ENCODE assay signal across 8 mouse cellular contexts in the genomic region with DNA sequence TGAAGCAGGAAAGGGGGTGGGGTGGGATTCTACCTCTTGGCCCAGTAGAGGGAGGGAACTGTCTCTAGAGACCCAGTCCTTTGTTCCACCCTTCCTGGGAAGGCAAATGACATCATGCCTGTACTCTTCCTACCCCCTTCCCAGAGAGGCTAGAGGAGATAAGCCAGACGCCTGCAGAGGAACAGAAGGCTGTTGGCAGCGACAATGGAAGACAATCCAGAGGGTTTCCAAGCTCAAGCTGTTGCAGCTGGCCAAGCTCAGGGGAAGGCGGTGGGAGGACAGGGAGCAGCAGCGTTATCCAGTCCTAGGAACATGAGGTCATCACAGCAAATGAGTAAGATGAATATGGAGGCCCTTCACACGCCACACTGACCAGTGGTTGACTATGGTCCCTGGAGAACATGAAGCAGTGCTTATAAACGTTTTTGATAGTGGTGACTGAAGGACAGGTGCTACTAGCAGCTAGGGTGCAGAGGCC.
DNase-seq lines count a peak whose midpoint lies in the region; ATAC-seq and TF ChIP-seq lines count a peak whose summit lies in the region.

No protein-coding gene starts in this region.

- peaks cover 20% of the 10 kb centered on the region for H3K36me3 ChIP-seq in forebrain, embryonic 10.5 days (replicated peaks)
- no peaks in the 10 kb centered on the region; the same call in 1 of the 2 replicates for H3K36me3 ChIP-seq in forebrain, embryonic 12.5 days (replicated peaks)
- H3K36me3 ChIP-seq in intestine, postnatal 0 days (ENCODE audit: control insufficient read depth, insufficient read depth) = peaks cover 26% of the 10 kb centered on the region; the same call in 1 of the 2 replicates
- no peaks in the 10 kb centered on the region for H3K36me3 ChIP-seq in midbrain, embryonic 15.5 days (replicated peaks)

- DNase-seq in forebrain, embryonic 10.5 days (ENCODE audit: extremely low spot score, low spot score) = no peak
- DNase-seq in embryo, embryonic 10 days (ENCODE audit: low spot score) = peak; percentile 49
- DNase-seq in left cerebral cortex, postnatal 4 days = peak; percentile 85
- DNase-seq in urinary bladder, postnatal 14 days (ENCODE audit: low spot score) = peak; percentile 77

- H3K4me2 ChIP-seq in forebrain, embryonic 12.5 days = no peak overlapping the region
- H3K4me2 ChIP-seq in intestine, postnatal 0 days (replicated peaks; ENCODE audit: low read depth) = no peak overlapping the region
- no peak overlapping the region for H3K4me2 ChIP-seq in midbrain, embryonic 15.5 days

- no peak for ATAC-seq in forebrain, embryonic 12.5 days (ENCODE audit: low FRiP score)
- 0 out of 2 replicates have a peak, but pooled peaks have one; percentile 8 for ATAC-seq in granulocyte monocyte progenitor cell, adult 5-6 weeks (replicated peaks; ENCODE audit: poor library complexity, severe bottlenecking)
- ATAC-seq in intestine, postnatal 0 days = peak; percentile 55
- peak; percentile 68 for ATAC-seq in midbrain, embryonic 15.5 days (replicated peaks)

- WGBS in forebrain, embryonic 10.5 days = 44% methylated on average over 6 of the region's 6 CpGs
- 36% methylated on average over 6 of the region's 6 CpGs for WGBS in forebrain, embryonic 12.5 days
- 15% methylated on average over 6 of the region's 6 CpGs for WGBS in intestine, postnatal 0 days
- WGBS in midbrain, embryonic 15.5 days = 22% methylated on average over 6 of the region's 6 CpGs

- no peaks in the 10 kb centered on the region for H3K9me3 ChIP-seq in forebrain, embryonic 10.5 days
- H3K9me3 ChIP-seq in forebrain, embryonic 12.5 days = no peaks in the 10 kb centered on the region
- H3K9me3 ChIP-seq in intestine, postnatal 0 days (ENCODE audit: control insufficient read depth) = no peaks in the 10 kb centered on the region
- H3K9me3 ChIP-seq in midbrain, embryonic 15.5 days = no peaks in the 10 kb centered on the region

- peaks cover 25% of the 10 kb centered on the region for H3K4me1 ChIP-seq in forebrain, embryonic 10.5 days
- peaks cover 14% of the 10 kb centered on the region for H3K4me1 ChIP-seq in forebrain, embryonic 12.5 days
- H3K4me1 ChIP-seq in intestine, postnatal 0 days (replicated peaks; ENCODE audit: control insufficient read depth, insufficient read depth, low read length) = peaks cover 31% of the 10 kb centered on the region
- peaks cover 16% of the 10 kb centered on the region for H3K4me1 ChIP-seq in midbrain, embryonic 15.5 days

- H3K4me3 ChIP-seq in forebrain, embryonic 10.5 days = no peak overlapping the region
- H3K4me3 ChIP-seq in forebrain, embryonic 12.5 days (replicated peaks) = no peak overlapping the region
- H3K4me3 ChIP-seq in intestine, postnatal 0 days (ENCODE audit: low read depth, low read length) = no peak overlapping the region
- no peak overlapping the region for H3K4me3 ChIP-seq in midbrain, embryonic 15.5 days

- TF ChIP-seq CTCF in intestine, postnatal 0 days (IDR thresholded peaks at IDR 0.05; ENCODE audit: low read depth) = no peak

- no peaks in the 10 kb centered on the region for H3K27me3 ChIP-seq in forebrain, embryonic 10.5 days (ENCODE audit: poor library complexity, severe bottlenecking)
- no peaks in the 10 kb centered on the region for H3K27me3 ChIP-seq in forebrain, embryonic 12.5 days
- no peaks in the 10 kb centered on the region for H3K27me3 ChIP-seq in intestine, postnatal 0 days (replicated peaks; ENCODE audit: control insufficient read depth, insufficient read depth, low read length)
- H3K27me3 ChIP-seq in midbrain, embryonic 15.5 days (replicated peaks) = no peaks in the 10 kb centered on the region

- H3K9ac ChIP-seq in forebrain, embryonic 12.5 days = no peak overlapping the region
- H3K9ac ChIP-seq in intestine, postnatal 0 days (ENCODE audit: low read depth, low read length) = no peak overlapping the region
- H3K9ac ChIP-seq in midbrain, embryonic 15.5 days = no peak overlapping the region

- peak overlapping the region; percentile 68 for H3K27ac ChIP-seq in forebrain, embryonic 10.5 days
- no peak overlapping the region for H3K27ac ChIP-seq in forebrain, embryonic 12.5 days
- H3K27ac ChIP-seq in intestine, postnatal 0 days (ENCODE audit: low read depth, low read length) = peak overlapping the region; percentile 54
- no peak overlapping the region for H3K27ac ChIP-seq in midbrain, embryonic 15.5 days

- intact Hi-C loops in left cerebral cortex, postnatal 4 days (cut with DNase I) = no loop called here

Comparison
In these comparisons a context has a peak if more than half of its experiments do, and no peak if none do; other contexts are left out.
1. H3K27ac ChIP-seq: peak in forebrain, embryonic 10.5 days (single experiment) and intestine, postnatal 0 days (single experiment); none in forebrain, embryonic 12.5 days (single experiment) and midbrain, embryonic 15.5 days (single experiment).